Mouse (Mus musculus) embryonic facial prominence, embryonic 15.5 days (tissue): ENCODE measurements around the gene Zfp185. TPM values are rescaled to one million over a fixed set of nuclear protein-coding genes. Genes with fewer than 3 reads are reported as not detected.

Source experiments
- ATAC-seq: fragments of 200-750 bp; cut with Nextera tagmentation; 2 replicates; pipeline ENCODE4 v1.8.0; 2017; ENCODE audit warnings: low read depth, moderate TSS enrichment; ENCODE audit not compliant: insufficient number of reproducible peaks, low FRiP score, low TSS enrichment
- H3K27ac ChIP-seq: fragments of 300-500 bp; sonication (generic); replicated peaks from 2 replicates; pipeline ENCODE4 v1.5.1; 2015; ENCODE audit warnings: mild to moderate bottlenecking, inconsistent platforms
- H3K27me3 ChIP-seq: fragments of 300-500 bp; sonication (generic); 2 replicates; pipeline ENCODE4 v1.6.1; 2015; ENCODE audit warnings: inconsistent platforms
- H3K36me3 ChIP-seq: fragments of 300-500 bp; sonication (generic); 2 replicates; pipeline ENCODE4 v1.6.1; 2015; ENCODE audit warnings: mild to moderate bottlenecking, inconsistent platforms
- H3K4me1 ChIP-seq: fragments of 300-500 bp; sonication (generic); 2 replicates; pipeline ENCODE4 v1.6.1; 2015; ENCODE audit warnings: inconsistent platforms
- H3K4me2 ChIP-seq: fragments of 300-500 bp; sonication (generic); replicated peaks from 2 replicates; pipeline ENCODE4 v1.6.1; 2015; ENCODE audit warnings: mild to moderate bottlenecking, inconsistent platforms
- H3K4me3 ChIP-seq: fragments of 300-500 bp; sonication (generic); replicated peaks from 2 replicates; pipeline ENCODE4 v1.5.1; 2015; ENCODE audit warnings: mild to moderate bottlenecking, inconsistent platforms
- H3K9ac ChIP-seq: fragments of 300-500 bp; sonication (generic); 2 replicates; pipeline ENCODE4 v1.6.1; 2015; ENCODE audit warnings: inconsistent platforms
- H3K9me3 ChIP-seq: fragments of 300-500 bp; sonication (generic); replicated peaks from 2 replicates; pipeline ENCODE4 v1.6.1; 2016; ENCODE audit warnings: inconsistent platforms
- WGBS: fragments of 180-500 bp; shearing (Covaris S2); methylation state at CpG from one replicate; pipeline ENCODE4 v1.1.7; 2015; 5-methylcytosine and 5-hydroxymethylcytosine counted together
- polyA plus RNA-seq: library from polyadenylated mRNA; unstranded; fragments of >200 nt; fragmentation: Nextera tagmentation; extraction: Ambion mirVana; gene quantifications from 2 replicates; pipeline ENCODE4 v1.2.1, GENCODE M21; 2015

The Zfp185 gene
- polyA plus RNA-seq, 1 experiment from 2014 or later = 36.0 TPM

DNA sequence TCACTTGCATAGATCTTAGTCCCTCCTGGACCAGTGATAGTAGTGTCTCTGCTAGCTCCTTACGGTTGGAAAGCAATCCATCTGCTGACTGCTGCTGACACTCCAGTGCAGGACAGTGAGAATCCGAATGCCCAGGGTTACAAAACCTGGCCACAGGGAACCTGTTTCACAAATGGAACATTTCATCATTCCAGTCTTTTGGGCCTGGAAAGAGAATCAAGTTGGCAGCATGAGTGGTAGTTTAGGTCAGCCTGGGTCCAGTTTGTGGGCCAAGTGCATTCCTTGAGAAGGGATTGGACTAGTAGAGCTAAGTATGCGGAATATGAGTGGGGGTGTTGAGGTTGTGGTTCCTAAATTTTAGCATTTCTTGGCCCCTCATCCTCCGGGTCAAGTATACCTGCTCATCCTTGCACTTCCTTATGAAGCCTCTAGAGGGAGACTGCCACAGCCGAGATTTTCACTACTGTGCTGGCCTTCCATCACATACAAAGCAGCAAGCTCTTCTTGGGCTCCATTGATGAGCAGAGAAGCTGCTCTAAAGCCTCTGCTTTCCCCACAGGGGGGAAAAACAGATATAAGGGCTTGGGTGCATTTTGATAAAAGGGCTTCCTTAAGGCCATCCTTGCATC lies 5.3 kb downstream of the Zfp185 start:
- no peak for ATAC-seq
- 57% methylated on average over 5 of the region's 5 CpGs for WGBS
- H3K27ac ChIP-seq = no peak overlapping the region

DNA sequence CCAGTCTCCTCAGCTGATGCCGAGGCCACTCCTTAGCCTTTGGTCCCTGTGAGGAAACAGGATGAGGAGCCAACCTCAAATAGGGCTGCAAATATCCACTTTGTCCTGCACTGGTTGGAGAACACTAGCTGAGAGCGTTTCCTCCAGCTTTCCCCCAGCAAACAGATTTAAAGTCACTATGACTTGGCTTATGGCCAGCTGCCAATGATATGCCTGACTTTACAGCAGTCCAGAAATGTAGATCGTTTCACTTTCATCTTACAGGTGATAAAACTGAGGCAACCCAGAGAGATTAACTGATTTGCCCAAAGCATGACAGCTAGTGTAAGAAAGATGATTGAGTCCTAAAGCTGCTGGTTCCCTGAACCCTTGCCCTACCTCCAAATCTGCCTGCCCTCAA lies 8.4 kb downstream of the Zfp185 start:
- Histone ChIP-seq H3K4me3 (no peak overlapping the region), H3K27me3 (no peaks in the 10 kb centered on the region), H3K4me2 (no peak overlapping the region), H3K9me3 (no peaks in the 10 kb centered on the region), H3K36me3 (no peaks in the 10 kb centered on the region), H3K27ac (no peak overlapping the region), H3K4me1 (no peaks in the 10 kb centered on the region), H3K9ac (no peak overlapping the region)
- no peak for ATAC-seq
- WGBS = 58% methylated on average over 3 of the region's 3 CpGs

More for the DNA sequence above, 5.3 kb downstream of the Zfp185 start:
- Histone ChIP-seq H3K9me3 (no peaks in the 10 kb centered on the region), H3K9ac (no peak overlapping the region), H3K27me3 (no peaks in the 10 kb centered on the region), H3K36me3 (no peaks in the 10 kb centered on the region), H3K4me3 (no peak overlapping the region), H3K4me2 (no peak overlapping the region), H3K4me1 (no peaks in the 10 kb centered on the region)

DNA sequence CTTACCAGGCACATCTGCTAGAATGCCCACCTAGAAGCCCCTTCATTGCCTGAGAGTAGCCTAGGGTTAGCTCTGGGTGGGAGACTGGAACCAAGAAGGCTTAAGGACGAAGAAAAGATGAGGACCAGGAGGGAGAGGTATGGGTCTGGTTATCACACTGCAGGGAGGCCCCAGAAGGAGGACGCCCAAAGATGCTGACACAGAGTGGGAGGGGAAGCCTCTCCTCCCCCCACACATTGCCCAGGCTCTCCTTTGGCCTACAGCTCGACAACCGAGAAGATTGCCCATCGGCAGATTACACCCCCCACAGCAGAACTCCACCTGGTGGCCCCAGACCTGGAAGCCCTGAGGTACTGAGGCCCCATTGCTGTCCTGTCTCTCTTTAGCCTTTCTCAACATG lies 16.0 kb downstream of the Zfp185 start:
- H3K4me1 ChIP-seq = no peaks in the 10 kb centered on the region
- no peaks in the 10 kb centered on the region for H3K36me3 ChIP-seq
- H3K27ac ChIP-seq = no peak overlapping the region
- H3K27me3 ChIP-seq = no peaks in the 10 kb centered on the region
- no peak overlapping the region for H3K4me2 ChIP-seq
- 85% methylated on average over 2 of the region's 5 CpGs for WGBS
- no peaks in the 10 kb centered on the region for H3K9me3 ChIP-seq
- no peak for ATAC-seq
- no peak overlapping the region for H3K9ac ChIP-seq
- H3K4me3 ChIP-seq = no peak overlapping the region

DNA sequence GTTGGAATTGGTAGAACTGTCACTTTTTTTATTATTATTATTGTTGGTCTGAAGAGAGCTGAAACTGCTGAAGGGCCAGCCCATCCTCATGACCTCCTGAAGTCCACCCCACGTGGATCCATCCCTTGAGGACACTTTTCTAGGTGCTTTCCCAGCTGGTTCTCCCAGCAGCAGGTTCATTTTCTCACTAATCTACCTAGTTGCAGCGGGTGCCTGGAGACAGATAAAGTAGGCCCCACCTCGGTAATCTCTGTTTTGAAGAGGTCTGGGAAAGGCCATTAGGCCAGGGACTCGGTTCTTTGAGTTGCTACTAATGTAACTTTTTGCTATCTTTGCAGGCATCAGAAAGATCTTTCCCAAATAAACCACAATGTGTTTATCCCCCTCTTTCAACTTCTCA lies 18.5 kb downstream of the Zfp185 start:
- ATAC-seq = no peak
- no peak overlapping the region for H3K9ac ChIP-seq
- 78% methylated on average over 4 of the region's 4 CpGs for WGBS

DNA sequence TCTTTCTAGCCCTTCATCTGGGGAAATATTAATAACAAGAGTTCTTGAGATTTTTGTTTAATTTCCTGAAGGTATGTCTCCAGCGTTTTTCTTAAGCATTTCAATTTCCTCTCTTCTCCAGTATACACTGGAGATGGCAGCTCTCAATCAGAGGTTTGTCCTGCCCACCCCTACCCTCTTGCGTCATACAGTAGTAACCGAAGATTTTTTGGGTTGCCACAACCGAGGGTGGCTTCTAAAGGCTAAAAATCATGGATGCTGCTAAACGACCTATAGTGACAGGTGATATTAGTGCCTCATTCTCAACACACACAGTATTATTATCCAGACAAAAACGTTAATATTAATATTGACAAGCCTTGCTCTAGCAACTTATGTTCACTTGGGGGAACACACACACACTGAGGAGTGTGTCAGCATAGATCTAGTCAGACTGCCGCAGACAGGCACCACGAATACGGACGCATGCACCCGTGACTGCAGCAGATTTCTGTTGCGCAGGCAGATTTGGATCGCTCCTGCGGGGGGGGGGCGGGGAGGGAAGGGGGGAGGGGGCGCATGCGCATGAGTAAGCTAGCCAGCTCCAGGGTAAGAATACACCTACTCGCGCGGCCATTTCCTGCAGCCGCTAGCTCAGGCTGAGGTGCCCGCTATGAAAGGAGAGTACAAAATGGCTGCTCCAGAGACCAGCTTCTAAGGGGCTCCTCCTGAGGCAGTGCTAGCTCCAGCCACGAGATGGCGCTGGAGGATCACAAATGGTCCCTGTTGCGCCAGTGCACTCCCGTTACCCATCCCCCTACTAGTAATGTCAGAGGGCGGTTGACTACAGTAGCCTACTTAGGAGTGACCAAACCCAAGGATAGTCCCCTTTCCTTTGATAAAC lies 20.7 kb downstream of the Zfp185 start:
- no peak overlapping the region for H3K9ac ChIP-seq
- peak overlapping the region; percentile 58 for H3K27ac ChIP-seq
- H3K4me2 ChIP-seq = peak overlapping the region; percentile 45
- no peaks in the 10 kb centered on the region for H3K36me3 ChIP-seq
- WGBS = 16% methylated on average over 24 of the region's 27 CpGs
- H3K4me3 ChIP-seq = peak overlapping the region; percentile 36
- no peaks in the 10 kb centered on the region for H3K4me1 ChIP-seq
- H3K27me3 ChIP-seq = peaks cover 3% of the 10 kb centered on the region; the same call in 1 of the 2 replicates
- no peaks in the 10 kb centered on the region for H3K9me3 ChIP-seq
- ATAC-seq = peak; percentile 99

More for the DNA sequence above, 18.5 kb downstream of the Zfp185 start:
- H3K36me3 ChIP-seq = no peaks in the 10 kb centered on the region
- no peaks in the 10 kb centered on the region for H3K9me3 ChIP-seq
- no peak overlapping the region for H3K27ac ChIP-seq
- peaks cover 3% of the 10 kb centered on the region; the same call in 1 of the 2 replicates for H3K27me3 ChIP-seq
- H3K4me3 ChIP-seq = no peak overlapping the region
- no peaks in the 10 kb centered on the region for H3K4me1 ChIP-seq
- no peak overlapping the region for H3K4me2 ChIP-seq

DNA sequence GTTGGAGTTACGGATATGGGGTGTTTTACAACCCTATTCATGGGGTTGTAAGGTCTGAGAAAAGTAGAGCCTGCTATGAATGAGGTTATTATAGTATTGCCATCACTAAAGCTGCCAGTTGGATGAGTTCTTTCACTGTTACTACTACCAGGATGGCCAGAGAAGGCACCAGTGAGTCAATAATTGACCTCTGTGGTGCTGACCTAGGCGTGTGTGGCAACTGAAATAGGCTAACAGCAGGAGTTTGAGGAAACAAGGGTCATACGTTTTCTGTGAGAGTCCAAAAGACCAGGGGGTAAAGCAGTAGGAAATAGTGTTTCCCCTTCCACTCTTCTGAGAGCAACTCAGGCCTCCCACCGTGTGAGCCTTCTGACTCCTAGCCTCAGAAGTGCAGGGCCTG lies 25.7 kb downstream of the Zfp185 start:
- WGBS = 69% methylated on average over 4 of the region's 4 CpGs
- H3K27ac ChIP-seq = no peak overlapping the region
- ATAC-seq = no peak
- no peak overlapping the region for H3K9ac ChIP-seq
- no peak overlapping the region for H3K4me3 ChIP-seq
- no peaks in the 10 kb centered on the region for H3K9me3 ChIP-seq
- no peak overlapping the region for H3K4me2 ChIP-seq
- no peaks in the 10 kb centered on the region for H3K4me1 ChIP-seq
- H3K36me3 ChIP-seq = no peaks in the 10 kb centered on the region
- peaks cover 3% of the 10 kb centered on the region; the same call in 1 of the 2 replicates for H3K27me3 ChIP-seq

DNA sequence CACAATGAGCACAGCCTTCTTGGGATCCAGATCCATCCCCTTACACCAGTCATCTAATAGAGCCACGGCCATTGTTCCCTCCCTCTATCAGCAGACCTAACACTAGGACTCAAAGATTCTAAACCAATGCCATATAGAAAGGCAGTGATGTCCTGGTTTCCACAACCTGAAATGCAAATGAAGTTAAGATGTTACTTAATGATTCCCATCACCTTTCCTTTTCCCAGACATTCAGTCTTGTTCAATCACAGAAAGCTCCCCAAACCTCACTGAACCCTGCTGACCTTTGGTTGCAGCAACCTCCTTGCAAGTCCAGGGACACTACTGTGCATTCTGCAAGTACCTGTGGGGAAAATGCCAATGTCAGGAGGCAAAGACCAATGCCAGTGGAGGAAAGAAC lies 49.9 kb downstream of the Zfp185 start, which contains the start of gene Pnma5:
TSS of gene Pnma5 (minus strand) at position 101 of the 400 bp plus-strand sequence.
- no peak within 1 kb of the TSS for H3K4me2 ChIP-seq
- H3K27me3 ChIP-seq = no peaks in the 10 kb centered on the region
- H3K36me3 ChIP-seq = no peaks in the 10 kb centered on the region
- no peak within 1 kb of the TSS for H3K27ac ChIP-seq
- no peaks in the 10 kb centered on the region for H3K4me1 ChIP-seq
- no peak within 1 kb of the TSS for H3K4me3 ChIP-seq
- H3K9me3 ChIP-seq = no peaks in the 10 kb centered on the region
- ATAC-seq = no peak
- 80% methylated on average over 1 of the region's 1 CpGs for WGBS
- no peak within 1 kb of the TSS for H3K9ac ChIP-seq

DNA sequence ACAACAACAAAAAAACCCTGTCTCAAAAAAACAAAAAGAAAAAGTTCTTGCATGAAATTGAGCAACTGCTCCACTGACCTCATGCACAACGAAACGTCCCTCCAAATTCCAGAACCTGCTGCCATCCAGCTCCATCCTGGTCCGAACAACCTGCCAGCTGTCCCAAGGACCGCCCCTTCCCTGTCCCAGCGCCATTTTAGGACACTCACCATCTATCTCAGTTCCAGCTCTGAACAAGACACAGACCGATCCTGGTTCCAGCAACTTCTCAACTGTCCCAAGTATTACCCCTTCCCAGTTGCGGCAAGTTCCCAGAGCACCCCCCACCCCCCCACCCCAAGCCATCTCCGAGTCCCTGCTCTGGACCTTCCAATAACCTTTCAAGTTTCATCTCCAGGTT lies 51.7 kb downstream of the Zfp185 start:
- Histone ChIP-seq H3K27ac (no peak overlapping the region), H3K9me3 (no peaks in the 10 kb centered on the region), H3K4me1 (no peaks in the 10 kb centered on the region), H3K9ac (no peak overlapping the region), H3K4me2 (no peak overlapping the region), H3K4me3 (no peak overlapping the region), H3K27me3 (no peaks in the 10 kb centered on the region), H3K36me3 (no peaks in the 10 kb centered on the region)
- ATAC-seq = no peak
- 85% methylated on average over 8 of the region's 8 CpGs for WGBS

DNA sequence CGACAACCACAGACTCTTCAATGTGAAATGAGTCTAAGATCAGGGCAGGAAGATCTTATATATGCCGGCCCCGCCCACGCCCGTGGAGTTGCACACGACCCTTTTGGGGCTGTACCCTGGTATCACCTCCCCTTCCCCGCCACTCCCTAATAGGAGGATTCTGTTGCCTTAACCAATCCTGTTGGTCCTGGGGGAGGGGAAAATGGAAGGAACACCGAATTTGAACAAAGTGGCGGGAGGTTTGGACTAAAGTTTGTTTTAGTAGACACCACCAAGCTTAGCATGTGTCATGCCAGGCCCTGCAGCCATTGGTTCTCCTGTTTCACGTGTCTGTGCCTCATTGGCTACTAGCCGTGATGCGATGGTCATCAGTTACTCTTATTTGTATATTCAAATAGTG lies 52.5 kb downstream of the Zfp185 start:
- no peak overlapping the region for H3K4me2 ChIP-seq
- WGBS = 87% methylated on average over 12 of the region's 12 CpGs
- H3K27me3 ChIP-seq = no peaks in the 10 kb centered on the region
- H3K9ac ChIP-seq = no peak overlapping the region
- no peak for ATAC-seq
- H3K36me3 ChIP-seq = no peaks in the 10 kb centered on the region
- no peak overlapping the region for H3K4me3 ChIP-seq
- no peaks in the 10 kb centered on the region for H3K9me3 ChIP-seq
- H3K27ac ChIP-seq = no peak overlapping the region
- H3K4me1 ChIP-seq = no peaks in the 10 kb centered on the region

DNA sequence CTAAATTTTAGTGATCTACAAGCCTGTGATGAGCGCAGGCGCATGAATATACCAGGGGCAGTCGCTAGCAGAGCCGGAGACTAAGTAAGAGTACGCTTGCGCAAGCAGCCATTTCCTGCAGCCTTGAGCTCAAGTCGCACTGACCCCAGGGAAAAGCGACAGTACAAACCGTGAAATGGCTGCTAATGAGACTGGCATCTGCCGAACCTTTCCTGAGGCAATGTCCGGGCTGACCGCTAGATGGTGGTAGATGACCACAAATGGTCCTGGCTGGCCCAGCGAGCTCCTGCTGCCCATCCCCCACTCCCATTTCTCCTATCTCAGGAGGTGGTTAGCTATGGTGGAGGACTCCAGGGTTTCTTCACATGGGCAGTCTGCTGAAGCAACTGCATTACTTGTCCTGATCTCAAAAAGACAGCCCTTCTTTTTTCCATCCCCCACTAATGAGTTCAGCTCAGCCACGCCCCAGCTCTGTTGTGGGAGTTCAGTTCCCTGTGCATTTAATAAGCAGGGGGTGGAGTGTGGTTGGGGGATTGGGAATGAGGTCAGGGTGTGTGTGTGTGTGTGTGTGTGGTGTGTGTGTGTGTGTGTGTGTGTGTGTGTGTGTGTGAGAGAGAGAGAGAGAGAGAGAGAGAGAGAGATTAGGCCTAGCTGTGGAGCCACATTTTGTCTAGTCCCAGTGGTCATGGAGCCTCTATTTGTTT lies 66.9 kb downstream of the Zfp185 start:
- WGBS = 9% methylated on average over 14 of the region's 14 CpGs
- H3K27ac ChIP-seq = no peak overlapping the region
- no peaks in the 10 kb centered on the region for H3K27me3 ChIP-seq
- H3K4me1 ChIP-seq = no peaks in the 10 kb centered on the region
- no peaks in the 10 kb centered on the region for H3K9me3 ChIP-seq
- ATAC-seq = peak; percentile 87
- no peak overlapping the region for H3K9ac ChIP-seq
- H3K4me2 ChIP-seq = peak overlapping the region; percentile 29
- peak overlapping the region; percentile 15; the same call in 1 of the 2 replicates for H3K4me3 ChIP-seq
- no peaks in the 10 kb centered on the region for H3K36me3 ChIP-seq

DNA sequence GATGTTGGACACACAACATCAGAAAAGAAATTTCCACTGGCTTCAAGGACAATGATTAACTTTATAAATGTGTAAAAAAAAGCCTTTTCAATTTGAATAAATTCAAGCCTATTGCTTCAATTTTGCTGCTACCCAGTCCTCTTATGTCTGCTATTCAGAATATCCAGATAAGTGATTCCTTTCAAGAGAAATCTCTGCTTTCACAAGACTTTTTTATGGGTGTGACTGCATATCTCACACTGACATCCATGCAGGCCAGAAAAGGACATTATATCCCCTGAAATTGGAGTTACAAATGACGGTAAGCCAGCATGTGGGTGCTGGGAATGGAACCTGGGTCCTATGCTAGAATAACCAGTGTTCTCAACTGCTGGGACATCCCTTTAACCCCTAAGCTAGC lies 74.4 kb downstream of the Zfp185 start:
- H3K4me1 ChIP-seq = 0 out of 2 replicates have a peak, but pooled peaks cover 5% of the 10 kb centered on the region
- 83% methylated on average over 1 of the region's 1 CpGs for WGBS
- H3K27me3 ChIP-seq = peaks cover 14% of the 10 kb centered on the region; the same call in 1 of the 2 replicates
- H3K4me3 ChIP-seq = no peak overlapping the region
- no peak overlapping the region for H3K4me2 ChIP-seq
- no peak for ATAC-seq
- H3K9me3 ChIP-seq = no peaks in the 10 kb centered on the region
- H3K9ac ChIP-seq = no peak overlapping the region
- no peak overlapping the region for H3K27ac ChIP-seq
- H3K36me3 ChIP-seq = no peaks in the 10 kb centered on the region
